Mouse (Mus musculus) layer of hippocampus, postnatal 25 days (tissue): Measurements from ENCODE around the gene Haus4. TPM values are rescaled to one million over a fixed set of nuclear protein-coding genes. Genes with fewer than 3 reads are reported as not detected.
A peak's percentile ranks its signal among the peaks of the same experiment; 100 is the strongest.

Experiments
- DNase-seq, 2 experiments: peaks; one replicate each; pipeline ENCODE4 v3.0.0; 2022; ENCODE audit warnings: mixed read lengths in 2 of 2, low spot score in 1 of 2; ENCODE audit errors: extremely low spot score in 1 of 2
- total RNA-seq, 2 experiments: library from RNA; stranded (reverse); gene quantifications; 2 replicates each; pipeline ENCODE4 v1.2.3; 2021

The Haus4 gene
- total RNA-seq, 2 experiments from 2014 or later = 2.4 to 3.9 TPM

- DNase-seq = no peak
Measured at GRCm38 (mm10) chr14:54501365-54501764, 53.1 kb downstream of the Haus4 start.

DNA sequence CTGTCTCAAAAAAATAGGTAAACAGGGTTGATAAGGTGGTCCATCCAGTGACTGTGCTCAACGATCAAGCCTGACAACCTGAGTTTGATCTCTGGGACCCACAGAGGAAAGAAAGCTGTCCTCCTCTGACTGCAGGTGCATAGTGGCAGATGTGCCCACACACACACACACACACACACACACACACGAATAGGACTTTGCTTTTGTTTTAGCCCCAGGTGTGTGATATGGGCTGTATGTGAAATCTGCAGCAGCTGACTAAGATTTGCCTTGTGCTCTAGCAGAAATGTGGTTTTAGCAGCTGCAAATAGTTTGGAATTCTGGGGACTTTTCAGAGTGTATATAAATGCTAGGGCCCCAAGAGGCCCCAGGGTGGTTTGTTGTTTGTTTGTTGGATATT lies 55.1 kb downstream of the Haus4 start:
- no peak for DNase-seq

- no peak for DNase-seq
Measured at GRCm38 (mm10) chr14:54496706-54497105, 57.7 kb downstream of the Haus4 start.

- DNase-seq = peak in 1 of 2 experiments; percentile 63
Measured at GRCm38 (mm10) chr14:54494234-54494633, 60.2 kb downstream of the Haus4 start.

DNA sequence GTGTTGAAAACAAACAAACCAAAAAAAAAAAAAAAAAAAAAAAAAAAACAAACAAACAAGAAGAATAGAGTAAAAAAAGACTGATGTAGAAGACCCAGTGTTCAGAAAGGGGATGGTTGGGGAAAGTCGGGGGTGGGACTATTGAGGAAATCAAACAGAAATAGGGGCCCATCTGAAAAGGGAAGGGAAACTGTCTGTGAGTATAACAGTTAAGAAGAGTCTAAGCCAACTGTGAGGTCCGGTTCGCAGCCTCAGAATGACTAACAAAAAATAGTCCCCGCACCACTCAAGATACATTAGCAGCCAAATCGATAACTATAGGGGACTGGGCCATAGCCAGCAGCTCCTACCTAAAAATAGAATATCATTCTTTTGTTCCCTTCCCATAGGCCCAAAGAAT lies 61.2 kb downstream of the Haus4 start:
- DNase-seq = no peak

- DNase-seq = no peak
Measured at GRCm38 (mm10) chr14:54492345-54493131, 61.9 kb downstream of the Haus4 start.

Other genes starting within 250 kb of the Haus4 start
- 10 to 100 TPM; 50.1 to 57.6 TPM for gene Oxa1l, start 193.8 kb downstream of the Haus4 start, total RNA-seq
- gene Slc7a7, start 136.8 kb downstream of the Haus4 start, total RNA-seq = 1 to 10 TPM; 1.5 to 1.9 TPM
- 100 to 1,000 TPM; 112 TPM for gene Mrpl52, start 127.7 kb downstream of the Haus4 start, total RNA-seq
- 10 to 100 TPM; 15.8 to 21.2 TPM for gene Mmp14, start 123.0 kb downstream of the Haus4 start, total RNA-seq
- gene Lrp10, start 90.5 kb downstream of the Haus4 start, total RNA-seq = 10 to 100 TPM; 32.1 to 34.6 TPM
- gene Rem2, start 78.5 kb downstream of the Haus4 start, total RNA-seq = 10 to 100 TPM; 22.6 to 23.0 TPM
- gene Prmt5, start 37.1 kb downstream of the Haus4 start, total RNA-seq = 10 to 100 TPM; 53.6 to 61.4 TPM
- 1 to 10 TPM; 1.3 to 2.4 TPM for gene Ajuba, start 22.9 kb upstream of the Haus4 start, total RNA-seq
- 1 to 10 TPM; 5.4 to 8.4 TPM for gene 4931414P19Rik, start 51.4 kb upstream of the Haus4 start, total RNA-seq
- gene Psmb5, start 63.4 kb upstream of the Haus4 start, total RNA-seq = 100 to 1,000 TPM; 208 to 218 TPM
- gene Psmb11, start 66.8 kb upstream of the Haus4 start, total RNA-seq = under 1 TPM; 0.16 to 0.32 TPM
- not detected for gene Gm17606, start 86.3 kb upstream of the Haus4 start, total RNA-seq
- gene Cdh24, start 86.7 kb upstream of the Haus4 start, total RNA-seq = 10 to 100 TPM; 17.5 to 22.7 TPM
- gene 1700123O20Rik, start 131.6 kb upstream of the Haus4 start, total RNA-seq = 10 to 100 TPM; 27.3 to 28.7 TPM
- gene Acin1, start 132.3 kb upstream of the Haus4 start, total RNA-seq = 100 to 1,000 TPM; 172 to 215 TPM
- gene Gm29776, start 144.2 kb upstream of the Haus4 start, total RNA-seq = not detected
- not detected for gene Cebpe, start 157.6 kb upstream of the Haus4 start, total RNA-seq
- 10 to 100 TPM; 54.3 to 61.2 TPM for gene Slc7a8, start 227.3 kb upstream of the Haus4 start, total RNA-seq